Mouse (Mus musculus): ENCODE data around the gene Dhx32.
A peak's percentile ranks its signal among the peaks of the same experiment; 100 is the strongest.
"Not testable (repeated sequence)": the region's sequence is repeated elsewhere in the genome, so short reads cannot be mapped to it uniquely, and the experiment has no call there.

Dhx32 gene

DNA sequence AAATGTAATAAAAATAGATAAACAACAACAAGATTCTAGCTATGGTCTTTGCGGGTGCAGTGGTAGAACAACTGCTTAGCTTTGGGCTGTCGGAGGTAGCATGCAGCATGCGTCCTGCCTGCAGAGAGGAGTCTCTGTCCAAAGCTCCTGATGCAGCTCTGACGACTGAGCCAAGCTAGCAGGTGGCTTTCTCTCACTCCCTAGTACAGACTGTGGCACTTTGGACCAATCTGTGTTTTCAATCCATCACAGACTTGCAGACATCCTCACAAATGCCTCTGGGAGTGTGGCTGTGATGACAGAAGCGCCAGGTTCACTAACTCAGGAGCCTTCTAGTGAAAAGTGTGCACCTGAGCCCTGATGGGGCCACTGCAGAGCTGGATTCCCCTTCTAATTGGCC, 53.2 kb downstream of the Dhx32 start:
- DNase-seq (ENCODE audit: low spot score in 2 of 2), result no peak

DNA sequence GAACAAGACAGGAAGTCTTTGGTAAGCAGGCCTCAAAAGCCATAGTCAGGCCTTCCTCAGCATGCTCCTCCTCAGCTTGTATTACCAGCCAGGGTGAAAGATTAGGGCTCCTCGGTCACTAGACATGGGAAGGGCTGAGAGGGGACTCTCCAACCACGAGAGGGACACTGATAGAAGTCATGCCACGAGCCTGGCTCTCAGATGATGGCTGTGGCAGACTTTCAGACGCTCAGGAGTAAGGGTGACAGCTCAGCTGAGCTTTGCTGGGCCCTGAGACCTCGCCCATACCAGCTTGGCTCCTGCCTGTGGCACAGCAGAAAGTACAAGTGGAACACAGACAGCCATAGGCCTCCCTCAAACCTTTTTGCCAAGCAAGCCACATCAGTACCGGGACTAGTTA, 55.5 kb downstream of the Dhx32 start:
- DNase-seq (ENCODE audit: low spot score in 2 of 2), result no peak

DNA sequence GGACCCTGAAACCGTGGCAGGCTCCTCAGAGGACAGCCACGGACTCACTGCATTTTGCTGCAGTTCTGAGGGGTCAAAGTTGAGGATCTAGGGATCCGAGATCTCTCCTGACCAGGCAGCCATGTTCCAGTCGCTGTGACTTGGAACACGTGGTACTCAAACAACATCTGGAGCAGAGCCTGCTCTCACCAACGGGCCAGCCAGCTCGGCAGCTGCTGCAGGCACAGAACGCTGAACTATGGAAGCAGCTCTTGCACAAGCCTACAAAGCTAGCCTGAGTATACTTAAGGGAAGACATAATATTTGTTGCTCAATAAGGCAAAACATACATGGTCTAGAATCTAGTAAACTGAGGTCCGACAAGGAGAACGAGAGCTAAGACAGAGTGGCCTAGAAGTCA, 57.0 kb downstream of the Dhx32 start:
- DNase-seq (ENCODE audit: low spot score in 2 of 2), result peak in 1 of 2 experiments; percentile 16

DNA sequence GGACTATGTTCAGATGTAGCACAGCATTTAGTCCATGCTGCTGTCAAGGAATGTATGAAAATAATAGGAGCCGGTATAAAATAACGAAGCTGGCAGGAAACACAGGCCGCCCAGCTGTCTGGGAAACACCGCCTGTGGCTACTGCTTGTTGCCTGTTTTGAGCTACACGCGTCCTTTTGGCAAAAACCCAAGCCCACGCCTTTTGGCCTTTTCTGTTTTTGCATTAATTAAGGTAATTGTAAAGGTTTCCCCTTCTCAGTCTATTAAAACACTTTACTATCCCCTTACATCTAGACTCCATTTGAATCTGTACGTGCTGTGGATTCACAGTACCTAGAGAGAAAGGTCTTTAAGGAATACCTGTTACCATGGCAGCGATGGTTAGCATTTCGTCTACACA, 57.7 kb downstream of the Dhx32 start:
- no peak for DNase-seq (ENCODE audit: low spot score in 2 of 2)

DNA sequence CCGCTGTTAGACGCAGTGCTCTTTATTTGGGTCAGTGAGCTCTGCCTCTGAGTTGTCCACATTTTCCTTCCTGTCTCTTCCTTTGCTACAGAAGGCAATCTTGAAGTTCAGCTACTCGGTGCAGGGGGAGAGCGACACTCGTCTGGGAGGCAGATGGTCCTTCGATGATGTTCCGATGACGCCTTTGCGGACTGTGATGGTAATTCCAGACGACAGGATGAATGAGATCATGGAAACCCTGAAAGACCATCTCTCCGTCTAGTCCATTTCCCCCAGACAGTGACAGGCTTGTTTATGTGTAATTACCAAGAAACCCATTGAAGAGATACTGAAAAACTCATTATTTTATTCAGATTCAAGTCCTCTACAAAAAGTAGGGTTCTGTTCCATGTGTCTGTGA, 61.9 kb downstream of the Dhx32 start:
- no peak for DNase-seq (ENCODE audit: low spot score in 2 of 2)

DNA sequence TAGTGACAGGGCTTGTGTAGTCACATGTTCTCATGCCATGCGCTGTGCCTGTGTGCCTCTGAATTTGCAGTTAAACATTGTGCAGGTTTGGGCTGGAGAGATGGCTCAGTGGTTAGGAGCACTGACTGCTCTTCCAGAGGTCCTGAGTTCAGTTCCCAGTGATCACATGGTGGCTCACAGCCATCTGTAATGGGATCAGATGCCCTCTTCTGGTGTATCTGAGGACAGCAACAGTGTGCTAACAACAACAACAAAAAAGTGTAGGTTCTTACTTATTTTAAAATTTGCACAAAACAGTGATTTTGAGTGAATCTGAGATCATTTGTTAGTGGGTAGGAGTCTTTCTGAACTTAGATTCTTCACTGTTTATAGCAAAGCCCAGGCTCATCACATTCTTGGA, 63.9 kb downstream of the Dhx32 start:
- DNase-seq (ENCODE audit: low spot score in 2 of 2), result no peak

DNA sequence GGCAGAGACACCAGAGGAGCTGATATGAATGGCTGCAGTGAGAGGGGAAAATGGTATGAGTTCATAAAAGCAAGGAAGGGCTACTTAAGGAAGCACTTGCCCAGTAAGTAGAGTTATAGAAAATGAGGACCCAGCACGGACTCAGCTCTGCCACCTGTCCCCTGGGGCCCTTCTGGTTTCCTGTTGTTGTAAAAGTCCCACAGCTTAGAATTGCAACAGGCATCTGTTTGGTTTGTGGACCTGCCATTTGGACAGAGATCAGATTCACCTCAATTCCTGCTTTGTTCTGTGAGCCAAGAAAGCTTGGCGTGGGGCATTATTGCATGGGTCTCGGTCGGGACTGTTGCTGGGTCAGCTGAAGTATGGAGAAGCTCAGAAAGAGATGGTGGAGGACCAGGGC, 67.1 kb downstream of the Dhx32 start:
- no peak for DNase-seq (ENCODE audit: low spot score in 2 of 2)

DNA sequence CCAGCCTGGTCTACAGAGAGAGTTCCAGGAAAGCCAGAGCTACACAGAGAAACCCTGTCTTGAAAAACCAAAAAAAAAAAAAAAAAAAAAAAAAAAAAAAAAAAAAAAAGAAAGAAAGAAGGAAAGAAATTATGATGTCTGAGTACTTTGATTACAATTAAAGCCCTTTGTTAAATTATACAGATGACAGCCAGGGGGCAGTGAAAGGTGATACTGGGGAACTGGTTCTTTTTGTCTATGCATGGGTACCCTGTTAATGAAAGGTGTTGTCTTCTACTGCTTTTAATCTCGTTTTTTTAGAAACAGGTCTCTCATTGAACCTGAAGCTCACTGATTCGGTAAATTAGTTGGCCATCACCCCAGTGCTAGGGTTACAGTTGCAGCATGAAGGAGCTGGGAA, 75.2 kb downstream of the Dhx32 start:
- no peak for DNase-seq (ENCODE audit: low spot score in 2 of 2)

DNA sequence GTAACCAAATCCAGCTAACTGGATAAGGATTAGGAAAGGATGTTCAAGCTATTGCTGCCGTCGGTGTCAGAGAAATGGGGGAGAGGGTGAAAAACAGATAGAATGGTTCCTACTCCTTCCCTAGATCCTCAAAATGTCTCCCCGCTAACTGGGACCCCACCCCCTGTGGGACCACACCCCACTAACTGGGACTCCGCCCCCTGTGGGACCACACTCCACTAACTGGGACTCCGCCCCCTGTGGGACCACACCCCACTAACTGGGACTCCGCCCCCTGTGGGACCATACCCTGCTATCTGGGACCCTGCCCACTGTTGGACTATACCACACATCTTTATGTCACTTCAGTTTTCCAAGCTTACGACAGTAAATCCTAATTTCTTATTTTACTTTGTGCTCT, 78.6 kb downstream of the Dhx32 start:
- DNase-seq (ENCODE audit: low spot score in 2 of 2), result no peak

DNA sequence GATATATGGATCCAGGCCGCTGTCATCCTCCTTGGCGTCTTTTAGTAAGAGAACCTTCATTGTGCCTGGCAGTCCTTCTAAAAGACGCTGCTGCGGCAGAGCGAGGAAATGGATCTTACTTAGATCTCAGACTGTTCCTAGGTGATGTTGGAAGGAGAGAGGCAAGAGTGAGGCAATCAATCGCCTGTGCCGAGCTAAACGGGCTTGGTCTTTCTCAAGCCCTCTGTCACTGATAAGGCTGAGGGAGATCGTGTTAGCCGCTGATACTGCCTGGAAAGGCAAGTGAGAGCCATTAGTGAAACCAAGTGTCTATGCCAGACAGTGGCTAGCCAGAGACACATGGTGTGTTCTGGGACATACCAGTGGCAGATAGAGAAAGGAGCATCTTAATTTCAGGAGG, 80.2 kb downstream of the Dhx32 start:
- no peak for DNase-seq (ENCODE audit: low spot score in 2 of 2)

DNA sequence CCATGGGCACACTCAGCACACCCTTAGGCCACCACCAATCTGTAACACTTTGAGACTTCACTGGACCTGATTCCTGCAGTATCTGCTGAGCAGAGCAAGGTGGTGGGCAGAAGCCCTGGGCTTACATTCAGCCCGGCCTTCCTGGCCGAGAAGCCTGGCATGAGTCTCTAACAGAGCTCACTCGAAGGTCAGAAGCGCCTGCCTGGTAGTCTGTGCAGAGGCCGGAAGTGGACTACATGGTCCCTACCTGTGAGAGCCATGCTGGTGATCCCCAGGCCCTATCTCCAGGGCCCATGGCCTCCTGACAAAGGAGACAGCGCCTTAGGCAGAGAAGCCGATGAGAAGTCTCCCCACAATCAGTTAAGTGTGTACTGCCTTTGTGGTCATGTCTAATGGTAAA, 81.2 kb downstream of the Dhx32 start:
- DNase-seq (ENCODE audit: low spot score in 2 of 2), result no peak

DNA sequence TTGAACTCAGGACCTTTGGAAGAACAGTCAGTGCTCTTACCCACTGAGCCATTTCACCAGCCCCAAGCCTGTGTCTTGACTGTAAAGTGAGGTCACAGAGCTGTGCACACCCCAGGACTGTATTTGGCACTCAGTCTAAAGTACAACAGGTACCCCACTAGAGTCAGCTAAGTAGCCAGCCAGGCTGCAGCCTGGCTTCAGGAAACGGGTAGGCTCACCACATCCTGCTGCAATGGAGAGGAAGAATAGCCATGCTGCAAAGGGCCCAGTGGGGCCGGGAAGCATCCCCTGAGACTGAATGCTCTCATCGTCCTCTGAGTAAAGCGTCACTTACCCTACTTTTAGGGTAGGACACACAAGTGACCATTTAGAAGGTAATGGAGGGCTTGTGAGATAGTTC, 82.6 kb downstream of the Dhx32 start:
- DNase-seq (ENCODE audit: low spot score in 2 of 2), result no peak

DNA sequence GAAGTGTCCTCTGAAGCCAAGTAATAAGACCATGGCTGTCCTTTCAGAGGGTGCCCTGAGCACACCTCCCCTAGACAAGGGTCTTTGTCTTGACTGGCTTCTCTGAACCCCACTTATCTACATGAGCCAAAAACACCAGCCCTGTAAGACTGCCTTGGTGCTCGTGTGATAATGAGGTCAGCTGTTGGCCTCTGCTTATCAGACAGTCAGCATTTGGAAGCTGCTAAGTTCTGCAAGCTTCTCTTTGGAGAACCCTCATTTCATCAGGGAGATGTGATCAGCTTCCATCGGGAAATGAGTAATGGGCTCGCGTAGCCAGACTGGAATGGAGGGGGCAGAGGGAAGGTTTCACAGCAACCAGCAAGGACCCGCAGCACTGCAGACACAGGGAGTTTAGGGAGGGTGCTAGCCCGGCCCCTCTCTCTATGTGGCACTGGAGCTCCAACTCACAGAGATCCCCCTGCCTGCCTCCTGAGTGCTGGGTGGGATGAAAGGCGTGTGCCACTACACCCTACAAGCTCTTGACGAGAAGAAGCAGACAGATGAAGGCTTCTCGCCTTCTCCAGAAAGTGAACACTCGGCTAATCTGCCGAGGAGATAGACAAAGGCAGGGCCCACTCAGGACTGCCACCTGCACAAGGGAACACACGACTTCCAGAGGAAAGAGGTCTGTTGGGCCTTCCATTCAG, 84.4 kb downstream of the Dhx32 start:
- no peak for DNase-seq (ENCODE audit: low spot score in 2 of 2)

DNA sequence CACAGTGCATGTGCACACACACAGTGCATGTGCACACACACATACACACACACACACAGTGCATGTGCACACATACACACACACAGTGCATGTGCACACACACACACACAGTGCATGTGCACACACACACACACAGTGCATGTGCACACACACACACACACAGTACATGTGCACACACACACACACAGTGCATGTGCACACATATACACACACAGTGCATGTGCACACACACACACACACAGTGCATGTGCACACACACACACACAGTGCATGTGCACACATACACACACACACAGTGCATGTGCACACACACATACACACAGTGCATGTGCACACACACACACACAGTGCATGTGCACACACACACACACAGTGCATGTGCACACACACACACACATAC, 96.9 kb downstream of the Dhx32 start:
- not testable (repeated sequence) for DNase-seq (ENCODE audit: low spot score in 2 of 2)

DNA sequence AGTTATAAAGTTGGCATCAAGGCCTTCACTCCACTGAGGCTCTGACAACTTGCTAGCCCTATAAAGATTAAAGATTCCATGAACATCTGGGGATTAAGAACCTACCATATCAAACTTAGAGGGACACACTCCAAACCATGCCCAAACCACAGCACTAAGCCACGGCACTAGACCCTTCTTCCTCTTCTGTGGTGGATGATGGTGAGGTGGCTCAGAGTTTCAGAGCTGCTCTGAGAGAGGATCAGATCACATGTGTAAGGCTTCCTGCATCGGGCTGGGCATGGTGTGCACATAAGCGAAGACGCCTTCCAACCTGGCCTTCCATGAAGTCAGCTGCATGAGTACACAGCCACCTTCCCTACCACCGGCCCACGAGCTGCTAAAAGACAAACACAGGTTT, 97.8 kb downstream of the Dhx32 start:
- no peak for DNase-seq (ENCODE audit: low spot score in 2 of 2)

DNA sequence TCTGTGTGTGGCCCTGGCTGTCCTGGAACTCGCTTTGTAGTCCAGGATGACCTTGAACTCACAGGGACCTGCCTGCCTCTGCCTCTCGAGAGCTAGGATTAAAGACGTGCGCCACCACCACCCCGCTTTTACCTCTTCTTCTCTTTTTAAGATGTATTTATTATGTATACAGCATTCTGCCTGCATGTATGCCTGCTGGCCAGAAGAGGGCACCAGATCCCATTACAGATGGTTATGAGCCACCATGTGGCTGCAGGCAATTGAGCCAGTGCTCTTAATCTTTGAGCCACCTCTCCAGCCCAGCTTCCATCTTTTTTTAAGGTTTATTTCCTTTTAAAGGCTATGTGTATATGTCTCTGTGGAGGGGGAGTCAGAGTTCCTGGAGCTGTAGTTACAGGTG, 98.4 kb downstream of the Dhx32 start:
- DNase-seq (ENCODE audit: low spot score in 2 of 2), result no peak

DNA sequence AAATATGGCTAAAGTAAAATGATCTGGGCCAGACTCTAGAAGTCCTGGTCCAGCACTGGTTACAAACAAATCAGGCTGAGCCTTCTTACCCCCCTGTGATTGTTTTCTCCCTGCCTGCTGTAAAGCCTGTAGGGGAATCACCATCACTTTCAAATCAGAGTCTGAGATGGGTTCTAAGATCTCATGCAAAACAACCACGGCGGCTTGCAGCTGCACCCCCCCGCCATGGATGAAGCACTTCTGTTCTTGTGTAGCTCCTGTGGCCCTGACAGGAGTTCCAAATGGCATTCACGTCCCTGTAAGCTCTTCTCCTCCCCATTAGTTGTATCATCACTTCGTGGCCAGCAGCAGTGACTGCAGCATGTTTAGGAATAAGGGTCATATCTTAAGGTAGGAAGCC, 98.9 kb downstream of the Dhx32 start:
- no peak for DNase-seq (ENCODE audit: low spot score in 2 of 2)

DNA sequence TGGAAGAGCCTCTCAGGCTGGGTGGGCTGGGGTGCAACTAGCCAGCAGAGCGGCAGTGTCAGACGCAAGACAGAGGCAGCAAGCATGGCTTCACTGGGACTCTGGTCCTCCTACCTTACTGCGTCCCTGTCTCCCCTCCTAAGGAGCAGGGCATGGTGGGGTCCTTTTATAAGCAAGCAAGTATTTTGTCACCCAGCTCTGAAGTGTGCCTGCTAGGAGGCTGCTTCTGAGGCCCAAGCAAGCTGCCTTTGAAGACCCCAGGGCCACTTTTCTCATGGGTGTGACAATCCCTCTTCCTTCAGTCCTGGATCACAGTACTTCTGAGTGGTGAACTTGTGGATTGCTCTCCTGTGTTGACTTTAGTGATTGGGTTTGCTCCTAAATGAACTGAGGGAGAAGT, 102.6 kb downstream of the Dhx32 start, which contains the start of gene Mmp21:
Mmp21 (minus strand) TSS at position 101 of the 400 bp plus-strand sequence.
- DNase-seq (ENCODE audit: low spot score in 2 of 2), result no peak

DNA sequence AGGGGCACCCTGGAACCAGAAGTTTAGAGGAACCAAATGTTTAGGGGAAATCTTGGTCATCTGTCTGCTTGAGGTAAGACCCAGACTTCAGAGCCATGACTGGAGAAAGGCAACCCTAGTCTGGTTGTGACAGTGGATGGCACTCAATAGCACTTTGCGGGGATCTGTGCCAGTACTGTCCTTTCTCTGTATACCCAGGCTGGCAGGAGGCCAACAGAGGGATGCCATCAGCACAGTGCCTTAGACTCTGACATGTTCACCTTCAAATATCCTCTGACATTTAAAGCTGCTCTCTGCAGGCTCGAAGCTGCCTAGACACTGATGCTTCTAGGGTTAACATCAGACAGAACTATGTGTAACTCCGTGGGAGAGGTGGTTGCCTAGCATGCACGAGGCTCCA, 103.1 kb downstream of the Dhx32 start:
- no peak for DNase-seq (ENCODE audit: low spot score in 2 of 2)

DNA sequence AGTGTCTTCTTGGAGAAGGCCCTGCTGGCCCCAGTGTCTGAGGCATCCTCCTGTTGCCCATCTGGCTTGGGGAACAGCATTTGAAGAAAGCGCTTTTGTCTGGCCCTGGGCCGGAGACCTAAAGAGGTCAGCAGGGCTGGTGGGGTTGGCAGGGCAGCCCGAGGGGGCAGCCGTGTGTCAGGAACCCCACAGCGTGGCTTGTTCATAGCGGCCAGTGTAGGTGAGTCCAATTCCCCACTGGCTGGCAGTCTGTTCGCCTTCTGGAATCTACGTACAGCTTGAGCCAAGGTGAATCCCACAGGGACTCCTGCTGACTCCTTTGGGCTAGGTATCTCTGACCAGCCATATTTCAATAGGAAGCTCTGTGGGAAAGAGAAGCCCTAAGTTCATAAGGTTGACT, 103.8 kb downstream of the Dhx32 start:
- no peak for DNase-seq (ENCODE audit: low spot score in 2 of 2)

DNA sequence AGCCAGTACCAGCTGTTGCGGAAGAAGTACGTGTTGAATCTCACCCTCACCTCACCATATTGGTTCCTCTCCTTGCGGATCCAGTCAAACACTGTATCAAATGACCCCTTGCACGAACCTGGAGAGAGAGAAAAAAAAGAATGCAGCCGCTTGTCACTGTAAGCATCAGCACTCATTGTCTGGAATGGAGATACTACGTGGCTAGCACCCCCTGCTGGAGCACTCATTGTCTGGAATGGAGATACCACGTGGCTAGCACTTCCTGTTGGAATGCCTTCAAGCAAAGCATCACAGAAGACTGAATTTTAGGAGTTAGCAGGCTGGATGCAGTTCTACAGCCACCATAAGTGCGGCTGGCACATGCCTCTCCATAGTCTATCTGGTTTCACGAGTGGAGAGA, 106.5 kb downstream of the Dhx32 start:
- DNase-seq (ENCODE audit: low spot score in 2 of 2), result no peak

All from urinary bladder, postnatal 36 days (tissue).